Mouse (Mus musculus) spleen, adult 18-20 months (tissue): Measurements from ENCODE around the gene Gm4787.
A peak's percentile ranks its signal among the peaks of the same experiment; 100 is the strongest.
"Not testable (repeated sequence)": the region's sequence is repeated elsewhere in the genome, so short reads cannot be mapped to it uniquely, and the experiment has no call there.

Experiments used
- DNase-seq, 2 experiments: peaks; one replicate each; pipeline ENCODE4 v3.0.0; 2022; ENCODE audit warnings: mixed read lengths in 2 of 2

The Gm4787 gene

GRCm38 (mm10) chr12:81379364-81379763 lies at the start of gene Gm4787:
Gene Gm4787 (minus strand): TSS chr12:81379464.
- DNase-seq, result not testable (repeated sequence)

DNA sequence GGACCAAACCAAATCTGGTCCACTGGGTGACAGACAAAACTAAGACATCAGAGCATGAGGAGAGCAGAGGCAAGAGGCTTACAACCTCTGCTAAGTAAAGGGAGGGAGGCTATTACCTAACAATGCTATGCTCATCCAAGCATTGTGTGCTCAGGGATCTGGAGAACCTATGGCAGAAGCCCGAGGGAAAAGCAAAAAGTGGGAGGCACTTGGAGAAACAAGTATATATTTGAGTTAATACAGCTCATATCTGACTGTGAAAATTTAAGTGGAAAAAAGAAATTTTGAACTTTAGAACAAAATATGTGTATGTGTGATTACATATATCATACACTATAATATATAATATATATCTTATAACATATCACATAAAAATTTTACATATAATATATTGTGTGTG lies 42.6 kb upstream of the Gm4787 start, which contains the start of gene Adam4:
TSS of gene Adam4 (minus strand) at position 101 of the 400 bp plus-strand sequence.
- no peak for DNase-seq

GRCm38 (mm10) chr12:81413211-81413610 lies 33.9 kb upstream of the Gm4787 start:
- DNase-seq, result no peak

- DNase-seq, result no peak
Measured at GRCm38 (mm10) chr12:81408966-81409365, 29.7 kb upstream of the Gm4787 start.

DNA sequence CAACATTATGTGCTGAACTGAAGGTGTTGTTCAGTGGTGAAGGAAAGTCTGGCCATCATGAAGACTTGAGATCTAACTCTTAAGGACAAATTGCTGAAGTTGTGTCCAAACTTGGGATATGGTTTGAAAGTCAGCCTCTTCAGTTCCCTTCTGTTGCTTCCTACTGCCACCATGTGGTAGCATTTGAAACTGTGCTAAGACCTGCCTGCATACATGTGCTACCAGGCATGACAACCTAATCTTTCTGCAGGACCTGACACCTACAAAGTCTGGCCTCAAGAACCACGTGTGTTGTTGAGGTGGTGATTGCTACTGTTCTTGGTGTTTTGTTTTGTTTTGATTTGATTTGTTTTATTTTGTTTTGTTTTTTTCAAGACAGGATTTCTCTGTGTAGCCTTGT lies 22.9 kb upstream of the Gm4787 start:
- DNase-seq, result peak in 1 of 2 experiments; percentile 27

DNA sequence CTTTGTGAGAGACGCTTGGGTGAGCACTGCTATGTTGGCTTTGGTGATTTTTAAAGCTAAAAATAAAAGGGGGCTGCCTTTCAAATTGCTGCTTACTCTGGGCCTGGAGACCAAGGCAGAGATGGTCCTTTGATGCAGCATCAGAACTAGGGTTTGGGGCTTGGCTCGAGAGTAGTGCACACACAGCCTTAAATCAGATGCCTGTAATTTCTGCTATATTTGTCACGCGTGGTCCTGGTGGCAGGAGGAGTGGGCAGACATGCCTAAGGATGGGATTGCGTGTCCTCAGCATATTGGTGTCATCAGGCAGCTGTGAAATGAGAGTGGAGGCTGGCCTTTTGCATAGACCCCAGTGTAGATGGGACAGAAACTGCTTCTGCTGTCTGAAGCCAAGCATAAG lies 45.4 kb downstream of the Gm4787 start:
- no peak for DNase-seq

DNA sequence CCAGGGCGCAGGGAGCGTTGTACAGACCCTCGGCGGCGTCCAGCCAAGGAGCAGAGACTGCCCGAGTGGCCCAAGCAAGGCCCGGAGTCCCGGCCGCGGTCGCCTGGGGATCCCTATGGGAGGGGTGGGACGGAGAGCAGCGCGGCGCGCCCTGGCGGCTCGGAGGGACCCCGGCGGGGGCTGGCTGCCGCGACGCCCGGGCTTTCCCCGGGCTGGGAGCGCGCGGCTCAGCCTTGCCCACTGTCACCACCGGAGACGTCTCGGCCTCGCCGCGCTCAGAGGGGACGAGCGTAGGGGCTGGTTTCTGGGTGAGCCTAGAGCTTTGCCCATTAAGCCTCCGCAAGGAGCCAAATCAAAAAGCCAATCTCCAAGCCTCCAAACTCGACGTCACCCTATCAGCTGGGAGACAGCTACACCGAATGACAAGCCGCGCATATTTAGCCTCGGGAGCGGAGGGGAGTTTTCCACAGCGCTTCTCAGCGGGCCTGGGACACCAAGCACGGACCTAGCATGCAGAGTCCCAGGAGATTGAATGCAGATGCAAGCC lies 46.3 kb downstream of the Gm4787 start, which contains the start of gene Slc8a3:
TSS of gene Slc8a3 (minus strand) at position 306 of the 547 bp plus-strand sequence.
- no peak for DNase-seq

GRCm38 (mm10) chr12:81331937-81332874 lies 47.1 kb downstream of the Gm4787 start:
- no peak for DNase-seq

DNA sequence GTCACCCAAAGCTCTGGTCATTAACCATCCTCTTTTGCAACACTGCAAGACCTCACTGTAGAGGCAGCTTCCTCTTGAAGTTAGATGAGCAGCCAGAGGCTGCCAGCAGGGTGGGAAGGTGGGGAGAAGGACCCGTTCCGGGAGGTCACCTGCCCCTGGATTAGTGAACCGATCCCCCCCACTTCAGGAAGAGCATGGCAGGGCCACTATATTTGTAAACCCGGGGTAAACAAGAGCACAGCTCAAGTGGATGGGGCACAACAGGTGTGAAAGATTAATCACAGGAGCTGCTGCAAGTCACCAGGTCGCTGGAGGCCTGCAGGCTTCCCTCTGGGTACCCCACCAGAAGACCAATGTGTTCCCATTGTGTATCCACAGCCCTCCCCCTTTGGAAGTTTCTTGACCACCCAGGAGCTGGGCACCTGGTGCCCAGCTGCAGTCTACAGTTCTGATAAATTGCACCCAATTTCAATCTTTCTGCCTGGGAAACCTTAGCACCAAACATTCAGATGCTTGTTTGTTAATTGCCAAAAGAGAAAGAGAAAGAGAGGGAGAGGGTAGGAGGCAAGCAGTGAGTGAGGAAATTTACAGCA lies 48.1 kb downstream of the Gm4787 start:
- DNase-seq, result no peak
